Mouse (Mus musculus): ENCODE results near the gene Enox1. TPM values are rescaled to one million over a fixed set of nuclear protein-coding genes. Genes with fewer than 3 reads are reported as not detected.

Enox1 gene
- polyA plus RNA-seq, 1 experiment, result 3.1 TPM

GRCm38 (mm10) chr14:77615201-77615600, 458.6 kb downstream of the Enox1 start:
- Histone ChIP-seq H3ac (ENCODE audit: control insufficient read depth, insufficient read length) (no peak overlapping the region), H3K27me3 (ENCODE audit: control insufficient read depth, insufficient read depth, insufficient read length) (no peaks in the 10 kb centered on the region), H3K4me3 (no peak overlapping the region), H3K4me2 (ENCODE audit: low read depth) (no peak overlapping the region), H3K79me2 (ENCODE audit: control insufficient read depth, insufficient read depth) (no peaks in the 10 kb centered on the region), H3K36me3 (ENCODE audit: control insufficient read depth, insufficient read depth) (no peaks in the 10 kb centered on the region)
- TF ChIP-seq TCF3 (IDR thresholded peaks at IDR 0.05; ENCODE audit: insufficient read length, low read depth), result no peak
- TF ChIP-seq MYOD1 (IDR thresholded peaks at IDR 0.05; ENCODE audit: control insufficient read depth in 1 of 3, insufficient read length in 2 of 3, low read depth in 2 of 3), result no peak
- TF ChIP-seq MAX (IDR thresholded peaks at IDR 0.05; ENCODE audit: low read depth), result no peak
- TF ChIP-seq E2F4 (IDR thresholded peaks at IDR 0.05; ENCODE audit: insufficient read depth), result no peak
- TF ChIP-seq USF1 (IDR thresholded peaks at IDR 0.05; ENCODE audit: low read depth), result no peak
- TF ChIP-seq SRF (IDR thresholded peaks at IDR 0.05; ENCODE audit: control insufficient read depth, insufficient read length, low read depth), result no peak
- TF ChIP-seq MYOG (IDR thresholded peaks at IDR 0.05; ENCODE audit: control insufficient read depth in 1 of 3, insufficient read depth in 1 of 3, insufficient read length in 2 of 3, low read depth in 2 of 3), result no peak
- TF ChIP-seq POLR2A (IDR thresholded peaks at IDR 0.05; ENCODE audit: insufficient read length, low read depth), result no peak
- no peak for TF ChIP-seq POLR2AphosphoS2 (IDR thresholded peaks at IDR 0.05; ENCODE audit: insufficient read length, low read depth)
- no peak for TF ChIP-seq TCF12 (IDR thresholded peaks at IDR 0.05; ENCODE audit: insufficient read depth, poor library complexity, severe bottlenecking)
- TF ChIP-seq CEBPB (IDR thresholded peaks at IDR 0.05; ENCODE audit: insufficient read depth, poor library complexity, severe bottlenecking), result no peak
- TF ChIP-seq REST (IDR thresholded peaks at IDR 0.05; ENCODE audit: insufficient read depth, insufficient read length), result no peak

- Histone ChIP-seq H3K36me3 (ENCODE audit: control insufficient read depth, insufficient read depth) (no peaks in the 10 kb centered on the region), H3K4me3 (no peak overlapping the region), H3ac (ENCODE audit: control insufficient read depth, insufficient read length) (no peak overlapping the region), H3K27me3 (ENCODE audit: control insufficient read depth, insufficient read depth, insufficient read length) (no peaks in the 10 kb centered on the region), H3K79me2 (ENCODE audit: control insufficient read depth, insufficient read depth) (no peaks in the 10 kb centered on the region), H3K4me2 (ENCODE audit: low read depth) (no peak overlapping the region)
- TF ChIP-seq REST (IDR thresholded peaks at IDR 0.05; ENCODE audit: insufficient read depth, insufficient read length), result no peak
- no peak for TF ChIP-seq USF1 (IDR thresholded peaks at IDR 0.05; ENCODE audit: low read depth)
- TF ChIP-seq MYOD1 (IDR thresholded peaks at IDR 0.05; ENCODE audit: control insufficient read depth in 1 of 3, insufficient read length in 2 of 3, low read depth in 2 of 3), result no peak
- TF ChIP-seq SRF (IDR thresholded peaks at IDR 0.05; ENCODE audit: control insufficient read depth, insufficient read length, low read depth), result no peak
- TF ChIP-seq CEBPB (IDR thresholded peaks at IDR 0.05; ENCODE audit: insufficient read depth, poor library complexity, severe bottlenecking), result no peak
- no peak for TF ChIP-seq POLR2A (IDR thresholded peaks at IDR 0.05; ENCODE audit: insufficient read length, low read depth)
- TF ChIP-seq TCF3 (IDR thresholded peaks at IDR 0.05; ENCODE audit: insufficient read length, low read depth), result no peak
- no peak for TF ChIP-seq MYOG (IDR thresholded peaks at IDR 0.05; ENCODE audit: control insufficient read depth in 1 of 3, insufficient read depth in 1 of 3, insufficient read length in 2 of 3, low read depth in 2 of 3)
Observed at GRCm38 (mm10) chr14:77617250-77617649, 460.7 kb downstream of the Enox1 start.

GRCm38 (mm10) chr14:77618131-77618805, 461.7 kb downstream of the Enox1 start:
- H3K27me3 ChIP-seq (ENCODE audit: control insufficient read depth, insufficient read depth, insufficient read length), result no peaks in the 10 kb centered on the region
- no peak overlapping the region for H3ac ChIP-seq (ENCODE audit: control insufficient read depth, insufficient read length)
- H3K4me2 ChIP-seq (ENCODE audit: low read depth), result no peak overlapping the region
- no peak for TF ChIP-seq TCF12 (IDR thresholded peaks at IDR 0.05; ENCODE audit: insufficient read depth, poor library complexity, severe bottlenecking)
- TF ChIP-seq MYOG (IDR thresholded peaks at IDR 0.05; ENCODE audit: control insufficient read depth in 1 of 3, insufficient read depth in 1 of 3, insufficient read length in 2 of 3, low read depth in 2 of 3), result no peak
- no peaks in the 10 kb centered on the region for H3K79me2 ChIP-seq (ENCODE audit: control insufficient read depth, insufficient read depth)
- no peak overlapping the region for H3K4me3 ChIP-seq
- no peaks in the 10 kb centered on the region for H3K36me3 ChIP-seq (ENCODE audit: control insufficient read depth, insufficient read depth)

- Histone ChIP-seq H3K4me2 (ENCODE audit: low read depth) (no peak overlapping the region), H3K79me2 (ENCODE audit: control insufficient read depth, insufficient read depth) (no peaks in the 10 kb centered on the region)
- no peak for TF ChIP-seq TCF12 (IDR thresholded peaks at IDR 0.05; ENCODE audit: insufficient read depth, poor library complexity, severe bottlenecking)
- TF ChIP-seq POLR2AphosphoS2 (IDR thresholded peaks at IDR 0.05; ENCODE audit: insufficient read length, low read depth), result no peak
- no peak for TF ChIP-seq E2F4 (IDR thresholded peaks at IDR 0.05; ENCODE audit: insufficient read depth)
- TF ChIP-seq TCF3 (IDR thresholded peaks at IDR 0.05; ENCODE audit: insufficient read length, low read depth), result no peak
- no peak for TF ChIP-seq REST (IDR thresholded peaks at IDR 0.05; ENCODE audit: insufficient read depth, insufficient read length)
- no peak for TF ChIP-seq USF1 (IDR thresholded peaks at IDR 0.05; ENCODE audit: low read depth)
- TF ChIP-seq MYOG (IDR thresholded peaks at IDR 0.05; ENCODE audit: control insufficient read depth in 1 of 3, insufficient read depth in 1 of 3, insufficient read length in 2 of 3, low read depth in 2 of 3), result no peak
Observed at GRCm38 (mm10) chr14:77621473-77622264, 465.1 kb downstream of the Enox1 start.

More at GRCm38 (mm10) chr14:77621473-77622264, 465.1 kb downstream of the Enox1 start:
- no peak overlapping the region for H3ac ChIP-seq (ENCODE audit: control insufficient read depth, insufficient read length)
- no peaks in the 10 kb centered on the region for H3K36me3 ChIP-seq (ENCODE audit: control insufficient read depth, insufficient read depth)
- H3K27me3 ChIP-seq (ENCODE audit: control insufficient read depth, insufficient read depth, insufficient read length), result no peaks in the 10 kb centered on the region
- no peak overlapping the region for H3K4me3 ChIP-seq

Measured in myocyte (in vitro differentiated cells).